Mouse (Mus musculus): ENCODE results near the gene Cpt2.

GRCm38 (mm10) chr4:107881631-107882030 is 41.8 kb downstream of the Cpt2 start:
- TF ChIP-seq CTCF (IDR thresholded peaks at IDR 0.05; ENCODE audit: borderline replicate concordance, extremely low read depth, insufficient read depth, insufficient read length) (no peak), POLR2A (IDR thresholded peaks at IDR 0.05; ENCODE audit: borderline replicate concordance, extremely low read depth, insufficient read depth, insufficient read length, poor library complexity, severe bottlenecking) (no peak)

All from brain, embryonic 14.5 days (tissue).